Mouse (Mus musculus) megakaryocyte, embryonic 14.5 days (primary cell): ENCODE data around the gene Gm10217. TPM values are rescaled to one million over a fixed set of nuclear protein-coding genes. Genes with fewer than 3 reads are reported as not detected.

ENCODE experiments used
- H3K27me3 ChIP-seq: replicated peaks from 2 replicates; pipeline ENCODE3; 2012; ENCODE audit warnings: inconsistent platforms
- H3K36me3 ChIP-seq: replicated peaks from 2 replicates; pipeline ENCODE3; 2012; ENCODE audit warnings: low read length, inconsistent platforms, mixed read lengths
- H3K4me1 ChIP-seq: 2 replicates; pipeline ENCODE4 v1.6.1; 2012; ENCODE audit warnings: inconsistent platforms
- H3K4me3 ChIP-seq: replicated peaks from 2 replicates; pipeline ENCODE3; 2012; ENCODE audit warnings: moderate library complexity, mild to moderate bottlenecking, inconsistent platforms
- H3K9me3 ChIP-seq: 2 replicates; pipeline ENCODE4 v1.6.1; 2012; ENCODE audit warnings: inconsistent platforms
- FLI1 ChIP-seq: IDR thresholded peaks from 2 replicates; pipeline ENCODE4 v1.6.1; 2012; ENCODE audit warnings: low read length, inconsistent platforms, mixed read lengths
- GATA1 ChIP-seq: IDR thresholded peaks from 3 replicates; pipeline ENCODE4 v1.6.1; 2012; ENCODE audit warnings: mixed read lengths, low read length, inconsistent platforms, borderline replicate concordance
- polyA plus RNA-seq: library from polyadenylated mRNA; stranded (reverse); fragments of >175 nt; gene quantifications from 2 replicates; pipeline ENCODE4 v1.2.3, GENCODE M21; 2012; ENCODE audit warnings: low replicate concordance; ENCODE audit not compliant: insufficient read depth

Gene Gm10217
- polyA plus RNA-seq, 1 experiment = not detected

DNA sequence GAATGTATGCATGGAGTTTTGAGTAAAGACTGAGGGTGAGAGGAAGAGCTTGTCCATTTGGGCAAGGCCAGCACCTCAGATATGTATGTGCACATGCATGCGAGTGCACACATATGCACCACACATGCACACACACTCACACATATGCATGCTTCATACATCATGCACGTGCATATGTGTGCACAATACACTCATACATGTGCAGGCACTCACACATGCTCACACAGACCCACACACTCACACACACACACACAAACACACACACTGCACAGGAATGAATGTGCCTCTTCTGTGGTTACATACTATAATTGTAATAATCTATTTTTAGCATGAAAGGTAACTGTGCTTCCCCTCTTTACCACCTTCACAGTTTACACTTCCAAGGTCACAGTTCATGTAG lies 35.1 kb downstream of the Gm10217 start:
- Histone ChIP-seq H3K36me3 (no peaks in the 10 kb centered on the region), H3K27me3 (no peaks in the 10 kb centered on the region), H3K9me3 (peaks cover 11% of the 10 kb centered on the region), H3K4me1 (no peaks in the 10 kb centered on the region), H3K4me3 (peak overlapping the region; percentile 15)
- TF ChIP-seq GATA1 (no peak), FLI1 (no peak)

DNA sequence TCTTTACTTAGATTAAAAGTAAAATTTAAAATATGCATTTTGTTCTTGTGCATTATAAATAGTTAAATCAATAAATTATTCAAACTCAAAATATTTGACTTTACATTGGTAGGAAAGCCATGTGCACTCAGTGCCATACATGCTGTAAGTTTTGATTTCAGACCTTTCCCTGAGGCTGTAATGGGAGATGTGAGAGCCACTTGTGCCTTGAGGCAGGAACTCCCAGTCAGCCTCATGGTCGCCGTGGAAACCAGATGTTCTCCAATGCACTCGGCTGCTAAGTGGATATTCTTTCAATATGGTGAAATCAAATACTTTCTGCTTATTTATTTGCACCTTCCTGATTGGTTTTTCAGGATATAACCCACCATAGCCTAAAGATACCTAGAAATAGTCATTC lies 35.6 kb downstream of the Gm10217 start:
- TF ChIP-seq FLI1 = no peak
- no peak for TF ChIP-seq GATA1
- Histone ChIP-seq H3K4me1 (no peaks in the 10 kb centered on the region), H3K36me3 (no peaks in the 10 kb centered on the region), H3K27me3 (no peaks in the 10 kb centered on the region), H3K9me3 (peaks cover 11% of the 10 kb centered on the region), H3K4me3 (no peak overlapping the region)

Other genes starting within 250 kb of the Gm10217 start
- gene Fam155a, start 93.1 kb upstream of the Gm10217 start, polyA plus RNA-seq = 0.10 TPM in 1 of 2 replicates, not detected in the other
- gene Lig4, start 113.4 kb downstream of the Gm10217 start, polyA plus RNA-seq = 0.22 TPM in 1 of 2 replicates, not detected in the other
- gene Abhd13, start 113.5 kb downstream of the Gm10217 start, polyA plus RNA-seq = 0.43 TPM in 1 of 2 replicates, not detected in the other
- 0.35 TPM in 1 of 2 replicates, not detected in the other for gene Tnfsf13b, start 142.2 kb downstream of the Gm10217 start, polyA plus RNA-seq